Mouse (Mus musculus) cerebellum, adult (tissue): ENCODE results near the gene Itga7.

Experiments used
- ATAC-seq: cut with Nextera tagmentation; 2 replicates; pipeline ENCODE4 v1.9.2; 2017; ENCODE audit warnings: mild to moderate bottlenecking, moderate library complexity, mixed read lengths; ENCODE audit not compliant: insufficient number of reproducible peaks, low FRiP score, low TSS enrichment

Itga7 gene

GRCm38 (mm10) chr10:128933574-128933973, at the start of gene Itga7:
Itga7 (plus strand) TSS chr10:128933818.
- peak; percentile 57 for ATAC-seq

DNA sequence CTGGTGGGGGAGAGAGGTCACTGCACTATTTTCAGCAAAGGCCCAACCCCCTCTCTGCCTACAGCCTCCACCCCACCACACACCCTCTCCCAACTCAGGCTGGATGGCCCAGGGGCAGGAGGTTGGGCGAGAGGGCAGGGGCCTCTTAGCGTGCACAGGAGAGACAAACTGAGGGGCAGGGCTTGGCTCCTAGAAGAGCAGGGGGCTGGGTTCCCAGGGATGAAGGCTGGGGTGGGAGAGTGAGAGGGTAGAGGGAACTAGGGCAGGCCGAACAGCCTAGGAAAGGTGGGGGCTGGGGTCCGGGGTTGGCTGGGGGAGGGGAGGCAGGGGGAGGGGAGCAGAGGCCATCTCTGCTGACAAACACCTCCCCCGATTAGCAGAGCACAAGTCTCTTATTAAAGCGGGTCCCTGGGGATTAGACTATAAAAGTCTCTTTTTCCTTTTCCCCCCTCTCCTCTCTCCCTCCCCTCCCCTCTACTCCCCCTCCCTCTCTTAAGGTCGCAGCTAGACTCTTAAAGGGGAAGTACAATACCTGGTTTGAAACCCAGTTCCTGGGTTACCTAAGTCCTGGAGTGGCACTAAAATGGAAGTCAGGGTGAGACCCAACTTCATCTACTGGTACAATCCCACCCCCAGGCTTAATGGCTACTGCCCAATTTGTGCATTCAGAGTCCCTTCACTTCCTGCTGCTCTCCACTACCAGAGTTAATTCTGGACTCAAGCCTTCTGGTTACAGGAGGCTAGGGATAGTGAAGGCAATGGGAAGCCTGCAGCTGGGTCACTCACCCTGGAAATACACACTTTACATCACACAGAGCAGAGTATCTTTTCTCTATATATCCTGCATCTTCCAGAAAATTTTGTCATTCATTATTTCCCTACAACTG, 44.4 kb upstream of the Itga7 start:
- no peak for ATAC-seq

GRCm38 (mm10) chr10:128889846-128890245, 43.8 kb upstream of the Itga7 start:
- ATAC-seq: no peak

GRCm38 (mm10) chr10:128890383-128891295, 43.0 kb upstream of the Itga7 start:
- ATAC-seq: no peak

- no peak for ATAC-seq
Observed at GRCm38 (mm10) chr10:128891296-128892094, 42.1 kb upstream of the Itga7 start, which contains the start of gene Gdf11. Gdf11 (minus strand) TSS chr10:128891718.

- no peak for ATAC-seq
Observed at GRCm38 (mm10) chr10:128892246-128892645, 41.4 kb upstream of the Itga7 start.

- ATAC-seq: peak; percentile 51; the same call in 1 of the 2 replicates
Observed at GRCm38 (mm10) chr10:128895437-128895836, 38.2 kb upstream of the Itga7 start.

- peak; percentile 33; the same call in 1 of the 2 replicates for ATAC-seq
Observed at GRCm38 (mm10) chr10:128895952-128896693, 37.5 kb upstream of the Itga7 start.

GRCm38 (mm10) chr10:128896807-128897206, 36.8 kb upstream of the Itga7 start:
- no peak for ATAC-seq

DNA sequence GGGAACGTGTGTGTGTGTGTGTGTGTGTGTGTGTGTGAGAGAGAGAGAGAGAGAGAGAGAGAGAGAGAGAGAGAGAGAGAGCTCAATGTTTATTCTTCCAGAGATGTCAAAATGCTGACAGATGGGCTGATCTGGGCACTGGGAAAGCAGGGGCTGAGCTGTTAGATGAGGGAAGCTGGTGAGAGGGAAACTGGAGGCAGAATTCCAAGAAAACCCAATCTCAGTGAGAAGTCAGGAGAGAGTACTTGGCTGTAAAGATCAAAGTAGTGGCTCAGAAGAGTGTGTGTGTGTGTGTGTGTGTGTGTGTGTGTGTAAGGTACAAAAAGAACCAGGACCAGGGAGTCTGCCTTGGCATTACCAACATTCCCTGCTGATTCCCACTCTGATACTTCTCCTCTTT, 36.1 kb upstream of the Itga7 start:
- no peak for ATAC-seq

- no peak for ATAC-seq
Observed at GRCm38 (mm10) chr10:128899759-128900490, 33.7 kb upstream of the Itga7 start.

DNA sequence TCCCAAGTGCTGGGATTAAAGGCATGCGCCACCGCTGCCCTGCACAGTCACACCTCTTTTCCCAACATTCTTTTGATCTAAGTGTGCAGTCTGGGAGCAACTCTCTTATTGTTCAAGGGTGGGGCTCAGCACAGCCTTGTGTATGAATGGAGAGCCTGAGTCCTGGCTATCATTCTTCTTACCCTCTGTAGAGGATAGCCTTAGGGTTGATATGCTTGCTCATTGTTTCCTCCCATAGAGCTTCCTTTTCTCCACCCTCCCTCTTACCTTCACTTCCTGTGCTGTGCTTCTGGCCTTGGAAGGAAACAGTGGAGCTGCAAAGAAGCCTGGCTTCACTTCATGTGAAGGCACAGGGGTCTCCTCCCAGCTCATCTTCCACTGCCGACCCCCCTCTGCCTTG, 32.9 kb upstream of the Itga7 start, which contains the start of gene Cd63:
TSS of gene Cd63 (plus strand) at position 292 of the 400 bp plus-strand sequence.
- ATAC-seq: no peak

- no peak for ATAC-seq
Observed at GRCm38 (mm10) chr10:128901409-128901808, 32.2 kb upstream of the Itga7 start.

- ATAC-seq: no peak
Observed at GRCm38 (mm10) chr10:128902409-128902988, 31.1 kb upstream of the Itga7 start.

GRCm38 (mm10) chr10:128904812-128905211, 28.8 kb upstream of the Itga7 start:
- ATAC-seq: no peak

DNA sequence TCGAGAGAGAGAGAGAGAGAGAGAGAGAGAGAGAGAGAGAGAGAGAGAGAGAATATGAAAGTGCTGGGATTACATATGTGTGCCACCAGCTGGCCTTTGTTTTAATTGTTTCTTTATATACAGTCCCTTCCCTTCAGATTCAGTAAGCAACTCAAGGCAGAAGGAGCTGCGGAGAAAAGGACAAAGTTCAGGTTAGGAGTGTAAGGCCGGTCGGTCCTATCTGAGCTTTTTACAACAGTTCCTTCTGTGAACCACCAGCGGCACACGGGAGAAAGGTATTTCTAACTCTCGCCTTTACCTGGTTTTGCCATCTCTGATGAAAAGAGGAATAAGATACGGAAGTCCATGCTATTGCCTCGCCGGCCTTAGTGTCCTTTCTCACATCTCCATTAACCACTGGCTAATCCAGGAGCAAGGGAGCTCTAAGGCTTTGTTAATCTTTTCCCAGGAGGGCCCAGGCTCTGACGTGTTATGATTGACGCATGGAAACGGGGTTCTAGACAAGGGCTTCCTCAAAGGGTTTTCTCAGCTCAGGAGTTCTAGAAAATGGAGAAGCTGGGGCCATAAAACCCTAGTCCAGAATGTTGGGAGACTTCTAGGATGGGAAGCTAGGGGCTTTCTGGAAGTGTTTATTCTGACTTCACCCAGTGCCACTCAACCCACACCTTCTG, 24.7 kb upstream of the Itga7 start:
- ATAC-seq: no peak

DNA sequence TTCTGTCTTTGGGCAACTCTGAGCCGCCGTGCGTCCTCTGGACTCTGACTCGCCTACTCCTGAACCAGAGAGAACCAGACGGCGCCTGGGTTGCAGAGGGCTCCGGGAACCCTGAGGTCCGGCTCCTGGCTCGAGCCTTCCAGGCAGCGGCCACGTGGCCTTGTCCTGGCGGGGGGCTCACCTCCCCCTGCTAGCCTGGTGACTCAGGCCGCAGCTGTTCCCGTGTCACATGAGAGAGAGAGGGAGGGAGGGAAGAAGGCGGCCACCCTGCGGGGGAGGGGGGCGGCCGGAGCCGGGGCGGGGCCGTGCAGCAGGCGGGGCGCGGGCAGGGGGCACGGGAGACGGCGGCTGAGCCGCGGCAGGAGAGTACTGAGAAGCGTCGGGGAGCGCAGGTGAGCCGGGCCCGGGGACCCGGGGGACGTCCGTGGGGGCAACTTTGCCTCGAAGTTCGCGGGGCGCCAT, 24.0 kb upstream of the Itga7 start:
- no peak; the same call in 1 of the 2 replicates for ATAC-seq
